Mouse (Mus musculus) T-cell, adult 66 days (primary cell): ENCODE data around the gene Sdf4. TPM values are rescaled to one million over a fixed set of nuclear protein-coding genes. Genes with fewer than 3 reads are reported as not detected.

Experiments used
- total RNA-seq, 2 experiments: library from RNA; stranded (reverse); gene quantifications; 3 replicates in 1 of 2; 4 replicates in 1 of 2; pipeline ENCODE4 v1.2.4; 2023

Gene Sdf4
- total RNA-seq: 100 to 1,000 TPM; 204 to 233 TPM

GRCm38 (mm10) chr4:155992241-155992905 lies at the start of gene Sdf4, which contains the start of gene B3galt6:
Gene Sdf4, plus strand, starts transcription at chr4:155992872.
Gene B3galt6, minus strand, starts transcription at chr4:155992649.

GRCm38 (mm10) chr4:155943534-155944249 lies 49.0 kb upstream of the Sdf4 start, which contains the start of gene Ube2j2:
Gene Ube2j2, plus strand, starts transcription at chr4:155943831.

GRCm38 (mm10) chr4:155962167-155962971 lies 30.3 kb upstream of the Sdf4 start, which contains the start of gene C1qtnf12:
Gene C1qtnf12, plus strand, starts transcription at chr4:155962318.

GRCm38 (mm10) chr4:156013637-156014036 lies 21.0 kb downstream of the Sdf4 start, which contains the start of gene Tnfrsf4:
Gene Tnfrsf4, plus strand, starts transcription at chr4:156013843.

GRCm38 (mm10) chr4:156026013-156026412 lies 33.3 kb downstream of the Sdf4 start, which contains the start of gene Tnfrsf18:
Gene Tnfrsf18, plus strand, starts transcription at chr4:156026164.

GRCm38 (mm10) chr4:156059261-156059660 lies 66.6 kb downstream of the Sdf4 start, which contains the start of gene Ttll10:
Gene Ttll10, minus strand, starts transcription at chr4:156059414.

Other genes starting within 250 kb of the Sdf4 start
- gene Atad3a, start 231.8 kb upstream of the Sdf4 start, total RNA-seq: 10 to 100 TPM; 54.6 to 56.0 TPM
- gene Vwa1, start 218.2 kb upstream of the Sdf4 start, total RNA-seq: not detected
- not detected for gene Tmem88b, start 207.0 kb upstream of the Sdf4 start, total RNA-seq
- gene Ankrd65, start 202.4 kb upstream of the Sdf4 start, total RNA-seq: not detected
- gene Mrpl20, start 190.0 kb upstream of the Sdf4 start, total RNA-seq: 10 to 100 TPM; 46.5 to 54.4 TPM
- 100 to 1,000 TPM; 225 to 247 TPM for gene Ccnl2, start 180.4 kb upstream of the Sdf4 start, total RNA-seq
- gene Aurkaip1, start 161.6 kb upstream of the Sdf4 start, total RNA-seq: 10 to 100 TPM; 85.7 to 88.9 TPM
- 1 to 10 TPM; 4.2 to 5.4 TPM for gene Mxra8, start 153.2 kb upstream of the Sdf4 start, total RNA-seq
- 10 to 100 TPM; 75.5 to 75.8 TPM for gene Dvl1, start 145.5 kb upstream of the Sdf4 start, total RNA-seq
- 1 to 10 TPM; 2.7 to 2.8 TPM for gene Tas1r3, start 129.5 kb upstream of the Sdf4 start, total RNA-seq
- 10 to 100 TPM; 11.5 to 12.6 TPM for gene Cptp, start 123.4 kb upstream of the Sdf4 start, total RNA-seq
- 10 to 100 TPM; 62.8 to 66.9 TPM for gene Ints11, start 123.3 kb upstream of the Sdf4 start, total RNA-seq
- 10 to 100 TPM; 35.4 to 47.7 TPM for gene Pusl1, start 101.1 kb upstream of the Sdf4 start, total RNA-seq
- 10 to 100 TPM; 58.7 to 66.4 TPM for gene Acap3, start 101.0 kb upstream of the Sdf4 start, total RNA-seq
- 100 to 1,000 TPM; 121 to 130 TPM for gene Ube2j2, start 49.0 kb upstream of the Sdf4 start, total RNA-seq
- gene C1qtnf12, start 30.6 kb upstream of the Sdf4 start, total RNA-seq: 1 to 10 TPM; 6.3 to 7.8 TPM
- gene B3galt6, start 223 bp upstream of the Sdf4 start, total RNA-seq: 1 to 10 TPM; 3.8 to 4.4 TPM
- gene Tnfrsf4, start 21.0 kb downstream of the Sdf4 start, total RNA-seq: 10 to 100 TPM; 25.0 to 30.6 TPM
- gene Tnfrsf18, start 33.3 kb downstream of the Sdf4 start, total RNA-seq: 10 to 100 TPM; 45.0 to 65.5 TPM
- gene Ttll10, start 66.5 kb downstream of the Sdf4 start, total RNA-seq: not detected
- gene 9430015G10Rik, start 117.1 kb downstream of the Sdf4 start, total RNA-seq: 10 to 100 TPM; 41.6 to 44.0 TPM
- gene Rnf223, start 137.6 kb downstream of the Sdf4 start, total RNA-seq: 1 to 10 TPM; 1.5 TPM
- 1 to 10 TPM; 6.5 to 7.6 TPM for gene Agrn, start 204.6 kb downstream of the Sdf4 start, total RNA-seq
- gene Isg15, start 207.9 kb downstream of the Sdf4 start, total RNA-seq: 10 to 100 TPM; 11.6 to 19.5 TPM
- 1 to 10 TPM; 7.8 to 9.5 TPM for gene AW011738, start 210.4 kb downstream of the Sdf4 start, total RNA-seq
- gene Perm1, start 223.0 kb downstream of the Sdf4 start, total RNA-seq: under 1 TPM; 0.32 to 0.39 TPM
- 10 to 100 TPM; 48.7 to 52.1 TPM for gene Plekhn1, start 242.0 kb downstream of the Sdf4 start, total RNA-seq
- 10 to 100 TPM; 96.9 to 97.6 TPM for gene Noc2l, start 243.1 kb downstream of the Sdf4 start, total RNA-seq